Mouse (Mus musculus) testis, adult 2 months (tissue): ENCODE data around the gene Sncb.

Experiments
- CTCF ChIP-seq: fragments of 200-500 bp; IDR thresholded peaks from 2 replicates; pipeline ENCODE4 v1.5.1; 2012; ENCODE audit warnings: low read depth, mild to moderate bottlenecking, inconsistent platforms, low read length, moderate library complexity; ENCODE audit not compliant: control insufficient read depth, insufficient read depth, insufficient replicate concordance
- POLR2A ChIP-seq: fragments of 200-500 bp; IDR thresholded peaks from 2 replicates; pipeline ENCODE4 v1.6.1; 2012; ENCODE audit warnings: low read depth, mild to moderate bottlenecking, inconsistent platforms, low read length, moderate library complexity; ENCODE audit not compliant: control insufficient read depth

GRCm38 (mm10) chr13:54766192-54766768, at the start of gene Sncb:
- TF ChIP-seq CTCF (no peak; the same call in 1 of the 2 replicates), POLR2A (no peak)
